Mouse (Mus musculus) lung, embryonic 14.5 days (tissue): ENCODE measurements around the gene Gm21887. TPM values are rescaled to one million over a fixed set of nuclear protein-coding genes. Genes with fewer than 3 reads are reported as not detected.
"Not testable (repeated sequence)": the region's sequence is repeated elsewhere in the genome, so short reads cannot be mapped to it uniquely, and the experiment has no call there.

Experiments
- ATAC-seq: fragments of 200-750 bp; cut with Nextera tagmentation; 2 replicates; pipeline ENCODE4 v1.8.0; 2017; ENCODE audit warnings: mild to moderate bottlenecking, moderate TSS enrichment, moderate library complexity; ENCODE audit not compliant: insufficient read depth
- DNase-seq: peaks from one replicate; pipeline ENCODE4 v3.0.0-alpha.2; 2015
- H3K27ac ChIP-seq: fragments of 300-500 bp; sonication (generic); 2 replicates; pipeline ENCODE4 v1.5.1; 2014; ENCODE audit warnings: low read depth, mild to moderate bottlenecking, moderate library complexity
- H3K27me3 ChIP-seq: fragments of 300-500 bp; sonication (generic); 2 replicates; pipeline ENCODE4 v1.6.1; 2014; ENCODE audit warnings: low read length, control low read depth; ENCODE audit not compliant: insufficient read depth
- H3K36me3 ChIP-seq: fragments of 300-500 bp; sonication (generic); 2 replicates; pipeline ENCODE4 v1.6.1; 2014; ENCODE audit warnings: control low read depth; ENCODE audit not compliant: insufficient read depth
- H3K4me1 ChIP-seq: fragments of 300-500 bp; sonication (generic); 2 replicates; pipeline ENCODE4 v1.6.1; 2014; ENCODE audit warnings: antibody characterized with exemption, control low read depth; ENCODE audit not compliant: insufficient read depth
- H3K4me2 ChIP-seq: fragments of 300-500 bp; sonication (generic); 2 replicates; pipeline ENCODE4 v1.6.1; 2014; ENCODE audit warnings: mild to moderate bottlenecking
- H3K4me3 ChIP-seq: fragments of 300-500 bp; sonication (generic); 2 replicates; pipeline ENCODE4 v1.5.1; 2014; ENCODE audit warnings: low read depth, low read length
- H3K9ac ChIP-seq: fragments of 300-500 bp; sonication (generic); 2 replicates; pipeline ENCODE4 v1.6.1; 2014
- H3K9me3 ChIP-seq: fragments of 300-500 bp; sonication (generic); 2 replicates; pipeline ENCODE4 v1.6.1; 2016; ENCODE audit warnings: low read depth, low read length, control low read depth
- WGBS: fragments of 180-500 bp; shearing (Covaris S2); extraction: QIAGEN DNeasy Blood & Tissue Kit; methylation state at CpG from one replicate; pipeline ENCODE4 v1.1.7; 2014; 5-methylcytosine and 5-hydroxymethylcytosine counted together
- polyA plus RNA-seq: library from polyadenylated mRNA; unstranded; fragments of >200 nt; fragmentation: Nextera tagmentation; extraction: Ambion mirVana; gene quantifications from 2 replicates; pipeline ENCODE4 v1.2.1, GENCODE M21; 2014

Gm21887 gene
- polyA plus RNA-seq, 1 experiment from 2014 or later = 439 TPM

- Histone ChIP-seq H3K4me2 (peak overlapping the region; percentile 99), H3K27ac (peak overlapping the region; percentile 74), H3K4me3 (peak overlapping the region; percentile 51), H3K9ac (peak overlapping the region; percentile 45), H3K9me3 (peaks cover 52% of the 10 kb centered on the region), H3K27me3 (peaks cover 12% of the 10 kb centered on the region)
- DNase-seq (peak; percentile 94), ATAC-seq (peak; percentile 91)
- not testable (repeated sequence) for H3K4me1 ChIP-seq, H3K36me3 ChIP-seq
- 31% methylated on average over 37 of the region's 37 CpGs for WGBS
Measured at GRCm38 (mm10) chrX:169997854-169998456, 11.5 kb upstream of the Gm21887 start.

GRCm38 (mm10) chrX:169998559-169999219, 10.8 kb upstream of the Gm21887 start:
- not testable (repeated sequence) for H3K4me1 ChIP-seq, H3K36me3 ChIP-seq, H3K27ac ChIP-seq, H3K9ac ChIP-seq
- peak overlapping the region; percentile 99 for H3K4me2 ChIP-seq
- peak overlapping the region; percentile 51; the same call in 1 of the 2 replicates for H3K4me3 ChIP-seq
- peaks cover 49% of the 10 kb centered on the region for H3K9me3 ChIP-seq
- WGBS = 45% methylated on average over 4 of the region's 4 CpGs
- peak; percentile 0 for DNase-seq
- H3K27me3 ChIP-seq = peaks cover 12% of the 10 kb centered on the region
- ATAC-seq = peak; percentile 19; the same call in 1 of the 2 replicates

GRCm38 (mm10) chrX:169999226-169999883, 10.1 kb upstream of the Gm21887 start:
- not testable (repeated sequence) for H3K27me3 ChIP-seq, H3K27ac ChIP-seq, H3K4me3 ChIP-seq, ATAC-seq, H3K9ac ChIP-seq, H3K36me3 ChIP-seq, H3K4me1 ChIP-seq, H3K4me2 ChIP-seq
- peak; percentile 20 for DNase-seq
- H3K9me3 ChIP-seq = peaks cover 47% of the 10 kb centered on the region
- 47% methylated on average over 11 of the region's 11 CpGs for whole genome bisulfite sequencing

GRCm38 (mm10) chrX:169999912-170000641, 9.4 kb upstream of the Gm21887 start:
- not testable (repeated sequence) for H3K27me3 ChIP-seq, DNase-seq, H3K36me3 ChIP-seq, H3K4me1 ChIP-seq, H3K4me2 ChIP-seq, H3K9ac ChIP-seq, H3K27ac ChIP-seq, ATAC-seq, H3K4me3 ChIP-seq
- 67% methylated on average over 3 of the region's 3 CpGs for WGBS
- peaks cover 42% of the 10 kb centered on the region for H3K9me3 ChIP-seq

- H3K4me1 ChIP-seq, H3K27me3 ChIP-seq, H3K9ac ChIP-seq, H3K4me3 ChIP-seq, H3K4me2 ChIP-seq, ATAC-seq, H3K36me3 ChIP-seq, H3K27ac ChIP-seq: not testable (repeated sequence)
- H3K9me3 ChIP-seq = peaks cover 47% of the 10 kb centered on the region
- peak; percentile 0 for DNase-seq
- WGBS = 33% methylated on average over 6 of the region's 6 CpGs
Measured at GRCm38 (mm10) chrX:170000642-170001387, 8.6 kb upstream of the Gm21887 start.

GRCm38 (mm10) chrX:170001388-170001695, 8.1 kb upstream of the Gm21887 start:
- 30% methylated on average over 9 of the region's 12 CpGs for WGBS
- ATAC-seq, H3K9ac ChIP-seq, H3K4me2 ChIP-seq, H3K4me1 ChIP-seq, H3K36me3 ChIP-seq, H3K27me3 ChIP-seq, H3K27ac ChIP-seq, H3K4me3 ChIP-seq, DNase-seq: not testable (repeated sequence)
- H3K9me3 ChIP-seq = peaks cover 46% of the 10 kb centered on the region

- 43% methylated on average over 13 of the region's 18 CpGs for WGBS
- not testable (repeated sequence) for ATAC-seq, H3K27ac ChIP-seq, H3K27me3 ChIP-seq, H3K9ac ChIP-seq, H3K36me3 ChIP-seq, DNase-seq, H3K4me2 ChIP-seq, H3K4me3 ChIP-seq, H3K4me1 ChIP-seq
- peaks cover 44% of the 10 kb centered on the region for H3K9me3 ChIP-seq
Measured at GRCm38 (mm10) chrX:170002510-170003197, 6.8 kb upstream of the Gm21887 start.

- H3K9me3 ChIP-seq = peaks cover 45% of the 10 kb centered on the region
- H3K36me3 ChIP-seq, H3K9ac ChIP-seq, H3K4me1 ChIP-seq, H3K27ac ChIP-seq, DNase-seq, H3K27me3 ChIP-seq, H3K4me3 ChIP-seq, ATAC-seq, H3K4me2 ChIP-seq: not testable (repeated sequence)
- 26% methylated on average over 1 of the region's 1 CpGs for WGBS
Measured at GRCm38 (mm10) chrX:170003536-170003935, 5.9 kb upstream of the Gm21887 start.

- not testable (repeated sequence) for H3K4me1 ChIP-seq, H3K4me3 ChIP-seq, ATAC-seq, H3K4me2 ChIP-seq, H3K9ac ChIP-seq, H3K27ac ChIP-seq, H3K36me3 ChIP-seq, H3K27me3 ChIP-seq
- 47% methylated on average over 2 of the region's 2 CpGs for WGBS
- peak; percentile 0 for DNase-seq
- H3K9me3 ChIP-seq = peaks cover 45% of the 10 kb centered on the region
Measured at GRCm38 (mm10) chrX:170004236-170004635, 5.2 kb upstream of the Gm21887 start.
